Mouse (Mus musculus): ENCODE results near the gene Taok3.

GRCm38 (mm10) chr5:117245170-117245569, 125.2 kb downstream of the Taok3 start:
- no peak for TF ChIP-seq POLR2A (IDR thresholded peaks at IDR 0.05; ENCODE audit: control insufficient read depth, low read depth, low read length)
- TF ChIP-seq CTCF (IDR thresholded peaks at IDR 0.05; ENCODE audit: control insufficient read depth, insufficient read depth, insufficient replicate concordance, low read depth, low read length), result no peak
